Mouse (Mus musculus) heart, postnatal 25 days (tissue): ENCODE measurements around the gene Gm5773. TPM values are rescaled to one million over a fixed set of nuclear protein-coding genes. Genes with fewer than 3 reads are reported as not detected.
"Not testable (repeated sequence)": the region's sequence is repeated elsewhere in the genome, so short reads cannot be mapped to it uniquely, and the experiment has no call there.

Source experiments
- DNase-seq: peaks from one replicate; pipeline ENCODE4 v3.0.0; 2022; ENCODE audit warnings: low spot score
- intact Hi-C: fragments of 180-260 bp; cut with DNase I; formaldehyde crosslinking; loops from one replicate; pipeline ENCODE4 v1.15.1; 2025
- total RNA-seq, 2 experiments: library from RNA; stranded (reverse); gene quantifications; 2 replicates each; pipeline ENCODE4 v1.2.3; 2021

Gm5773 gene
- total RNA-seq: not detected

GRCm38 (mm10) chr3:93772700-93773099 lies at the start of gene Gm5773:
TSS of gene Gm5773 (plus strand) at chr3:93773000.
- DNase-seq, intact Hi-C loops: not testable (repeated sequence)

GRCm38 (mm10) chr3:93745475-93745874 lies 27.3 kb upstream of the Gm5773 start:
- intact Hi-C loops, DNase-seq: not testable (repeated sequence)

DNA sequence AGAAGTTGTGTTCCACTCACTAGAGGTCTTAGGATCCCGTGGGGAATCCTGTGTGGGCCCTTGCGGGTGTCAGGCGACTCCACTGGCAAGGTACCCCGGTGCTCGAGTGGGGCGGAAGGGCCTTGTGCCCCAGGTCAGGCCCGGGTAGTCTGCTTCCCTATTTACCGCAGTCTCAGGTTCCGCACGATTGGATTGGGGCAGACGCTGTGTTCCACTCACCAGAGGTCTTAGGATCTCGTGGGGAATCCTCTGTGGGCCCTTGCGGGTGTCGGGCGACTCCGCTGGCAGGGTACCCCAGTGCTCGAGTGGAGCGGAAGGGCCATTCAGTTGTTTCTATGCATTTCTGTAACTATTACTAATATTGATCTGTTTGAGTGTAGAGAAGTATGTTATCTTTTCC lies 18.8 kb upstream of the Gm5773 start:
- intact Hi-C loops, DNase-seq: not testable (repeated sequence)

- intact Hi-C loops, DNase-seq: not testable (repeated sequence)
These were observed 23.3 kb downstream of the Gm5773 start, which contains the start of gene Tdpoz4 for GRCm38 (mm10) chr3:93796098-93796497. TSS of gene Tdpoz4 (plus strand) at chr3:93796398.

DNA sequence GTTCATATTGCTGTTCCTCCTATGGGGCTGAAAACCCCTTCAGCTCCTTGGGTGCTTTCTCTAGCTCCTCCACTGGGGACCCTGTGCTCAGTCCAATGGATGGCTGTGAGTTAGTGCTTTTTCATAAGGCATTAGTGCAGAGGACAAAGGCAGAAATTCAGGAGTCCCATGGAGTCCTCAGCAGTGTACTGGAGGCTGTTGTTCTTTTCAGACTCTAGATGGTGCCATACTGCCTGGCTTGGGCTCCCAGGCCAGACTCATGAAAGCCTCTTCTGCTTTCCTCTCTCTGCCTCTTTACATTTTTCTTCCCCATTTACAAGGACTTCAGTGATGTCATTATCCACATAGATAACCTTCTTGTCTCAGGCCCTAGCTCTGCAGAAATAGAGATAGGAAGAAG lies 40.5 kb downstream of the Gm5773 start:
- intact Hi-C loops: loop anchor here (5.0 kb wide), 1 partner anchor 201 kb away; no protein-coding TSS in a partner anchor
- not testable (repeated sequence) for DNase-seq

Other genes starting within 250 kb of the Gm5773 start
- gene S100a10, start 217.9 kb upstream of the Gm5773 start, total RNA-seq: 100 to 1,000 TPM in 1 of 2 experiments, 10 to 100 TPM in 1; 99.6 to 111 TPM
- not detected for gene Tdpoz2, start 120.3 kb upstream of the Gm5773 start, total RNA-seq
- not detected for gene Tdpoz1, start 96.7 kb upstream of the Gm5773 start, total RNA-seq
- not detected for gene Gm37596, start 79.9 kb upstream of the Gm5773 start, total RNA-seq
- not detected for gene Tdpoz4, start 23.4 kb downstream of the Gm5773 start, total RNA-seq
- not detected for gene Tdpoz3, start 53.0 kb downstream of the Gm5773 start, total RNA-seq
- gene Gm9117, start 170.5 kb downstream of the Gm5773 start, total RNA-seq: not detected
- not detected for gene Tdpoz5, start 188.3 kb downstream of the Gm5773 start, total RNA-seq